Mouse (Mus musculus): ENCODE data around the gene Grik5. TPM values are rescaled to one million over a fixed set of nuclear protein-coding genes. Genes with fewer than 3 reads are reported as not detected.

Grik5 gene
- total and polyA plus RNA-seq, 2 experiments from 2014 or later = 18.6 to 153 TPM

- WGBS = 77% methylated on average over 7 of the region's 7 CpGs
- H3K36me3 ChIP-seq (ENCODE audit: insufficient read depth, low read length) = peaks cover 40% of the 10 kb centered on the region
Observed at GRCm38 (mm10) chr7:25000211-25000610, 71.9 kb downstream of the Grik5 start.

DNA sequence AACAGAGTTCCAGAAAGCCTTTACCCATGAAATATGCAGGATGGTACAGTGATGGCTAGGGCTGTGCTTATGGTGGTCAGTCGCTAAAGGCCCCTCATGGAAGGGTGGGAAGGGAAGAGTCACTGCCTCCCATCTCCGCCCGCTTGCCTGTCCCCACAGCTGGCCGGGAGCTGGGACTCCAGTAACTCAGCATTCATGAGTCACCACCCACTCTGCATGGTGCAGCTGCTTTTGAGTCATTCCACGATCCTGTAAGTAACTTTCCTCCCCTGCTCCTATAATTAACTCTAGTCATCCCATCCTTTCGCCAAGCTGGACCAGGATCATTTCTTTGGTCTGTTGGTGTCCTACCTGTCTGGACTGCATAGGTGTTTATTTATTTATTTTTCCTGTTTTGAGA, 79.1 kb downstream of the Grik5 start:
- Histone ChIP-seq H3K27ac (ENCODE audit: low read depth, low read length) (no peak overlapping the region), H3K4me3 (ENCODE audit: low read depth, low read length) (no peak overlapping the region), H3K36me3 (ENCODE audit: insufficient read depth, low read length) (peaks cover 68% of the 10 kb centered on the region), H3K4me2 (ENCODE audit: low read depth, low read length, poor library complexity, severe bottlenecking) (no peak overlapping the region), H3K4me1 (ENCODE audit: insufficient read depth, low read length) (no peaks in the 10 kb centered on the region), H3K9ac (replicated peaks; ENCODE audit: low read length, poor library complexity, severe bottlenecking) (no peak overlapping the region), H3K9me3 (ENCODE audit: low read length) (no peaks in the 10 kb centered on the region), H3K27me3 (ENCODE audit: insufficient read depth, low read length) (no peaks in the 10 kb centered on the region)
- no peak for TF ChIP-seq CTCF (IDR thresholded peaks at IDR 0.05)
- DNase-seq (ENCODE audit: low spot score) (no peak), ATAC-seq (ENCODE audit: low FRiP score) (no peak)
- 77% methylated on average over 6 of the region's 6 CpGs for WGBS

More at GRCm38 (mm10) chr7:25000211-25000610, 71.9 kb downstream of the Grik5 start:
- peaks cover 12% of the 10 kb centered on the region for H3K4me1 ChIP-seq (ENCODE audit: insufficient read depth, low read length)
- H3K27ac ChIP-seq (ENCODE audit: low read depth, low read length) = no peak overlapping the region
- H3K4me3 ChIP-seq (ENCODE audit: low read depth, low read length) = no peak overlapping the region
- no peaks in the 10 kb centered on the region for H3K27me3 ChIP-seq (ENCODE audit: insufficient read depth, low read length)
- H3K9ac ChIP-seq (replicated peaks; ENCODE audit: low read length, poor library complexity, severe bottlenecking) = no peak overlapping the region
- no peaks in the 10 kb centered on the region for H3K9me3 ChIP-seq (ENCODE audit: low read length)
- TF ChIP-seq CTCF (IDR thresholded peaks at IDR 0.05) = no peak
- H3K4me2 ChIP-seq (ENCODE audit: low read depth, low read length, poor library complexity, severe bottlenecking) = no peak overlapping the region
- DNase-seq (ENCODE audit: low spot score) (no peak), ATAC-seq (ENCODE audit: low FRiP score) (no peak)

- ATAC-seq (ENCODE audit: low FRiP score) = no peak
- Histone ChIP-seq H3K9me3 (ENCODE audit: low read length) (no peaks in the 10 kb centered on the region), H3K27me3 (ENCODE audit: insufficient read depth, low read length) (no peaks in the 10 kb centered on the region), H3K9ac (replicated peaks; ENCODE audit: low read length, poor library complexity, severe bottlenecking) (no peak overlapping the region), H3K4me1 (ENCODE audit: insufficient read depth, low read length) (no peaks in the 10 kb centered on the region), H3K4me3 (ENCODE audit: low read depth, low read length) (no peak overlapping the region), H3K27ac (ENCODE audit: low read depth, low read length) (0 out of 2 replicates have a peak overlapping the region, but pooled peaks have one; percentile 12), H3K4me2 (ENCODE audit: low read depth, low read length, poor library complexity, severe bottlenecking) (no peak overlapping the region), H3K36me3 (ENCODE audit: insufficient read depth, low read length) (peaks cover 72% of the 10 kb centered on the region)
- 83% methylated on average over 8 of the region's 8 CpGs for WGBS
- TF ChIP-seq CTCF (IDR thresholded peaks at IDR 0.05) = no peak
- no peak for DNase-seq (ENCODE audit: low spot score)
Observed at GRCm38 (mm10) chr7:24990478-24990877, 81.7 kb downstream of the Grik5 start.

DNA sequence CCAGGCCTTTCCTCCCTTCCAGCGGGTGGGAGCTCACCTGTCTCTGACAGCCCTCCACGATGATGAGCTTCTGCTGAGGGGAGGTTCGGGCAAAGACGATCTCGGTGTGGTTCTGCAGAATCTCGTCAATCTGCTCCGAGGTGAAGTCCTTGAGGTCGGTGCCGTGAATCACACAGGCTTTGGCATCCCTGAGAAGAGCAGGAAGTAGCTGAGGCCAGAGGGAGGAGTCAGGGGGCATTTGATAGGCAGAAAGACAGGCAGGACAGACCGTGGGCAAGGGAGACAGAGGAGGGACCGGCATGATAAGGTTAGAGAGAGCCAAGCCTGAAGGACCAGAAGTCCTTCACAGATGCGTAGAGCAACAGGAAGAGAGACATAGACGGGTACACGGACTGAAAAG, 84.2 kb downstream of the Grik5 start:
- Histone ChIP-seq H3K4me1 (ENCODE audit: insufficient read depth, low read length) (no peaks in the 10 kb centered on the region), H3K9ac (replicated peaks; ENCODE audit: low read length, poor library complexity, severe bottlenecking) (no peak overlapping the region), H3K36me3 (ENCODE audit: insufficient read depth, low read length) (peaks cover 72% of the 10 kb centered on the region), H3K27me3 (ENCODE audit: insufficient read depth, low read length) (no peaks in the 10 kb centered on the region), H3K9me3 (ENCODE audit: low read length) (no peaks in the 10 kb centered on the region), H3K4me2 (ENCODE audit: low read depth, low read length, poor library complexity, severe bottlenecking) (no peak overlapping the region), H3K27ac (ENCODE audit: low read depth, low read length) (no peak overlapping the region), H3K4me3 (ENCODE audit: low read depth, low read length) (no peak overlapping the region)
- DNase-seq (ENCODE audit: low spot score) = no peak
- no peak for ATAC-seq (ENCODE audit: low FRiP score)
- 87% methylated on average over 14 of the region's 14 CpGs for WGBS
- no peak for TF ChIP-seq CTCF (IDR thresholded peaks at IDR 0.05)

GRCm38 (mm10) chr7:24985799-24986198, 86.3 kb downstream of the Grik5 start:
- no peak overlapping the region for H3K9ac ChIP-seq (replicated peaks; ENCODE audit: low read length, poor library complexity, severe bottlenecking)
- peak; percentile 67 for TF ChIP-seq CTCF (IDR thresholded peaks at IDR 0.05)
- WGBS = 73% methylated on average over 5 of the region's 5 CpGs
- DNase-seq (ENCODE audit: low spot score) (peak; percentile 38), ATAC-seq (ENCODE audit: low FRiP score) (no peak)
- no peak overlapping the region for H3K4me3 ChIP-seq (ENCODE audit: low read depth, low read length)
- H3K9me3 ChIP-seq (ENCODE audit: low read length) = no peaks in the 10 kb centered on the region
- no peaks in the 10 kb centered on the region for H3K4me1 ChIP-seq (ENCODE audit: insufficient read depth, low read length)
- H3K36me3 ChIP-seq (ENCODE audit: insufficient read depth, low read length) = peaks cover 80% of the 10 kb centered on the region
- H3K27me3 ChIP-seq (ENCODE audit: insufficient read depth, low read length) = no peaks in the 10 kb centered on the region
- H3K4me2 ChIP-seq (ENCODE audit: low read depth, low read length, poor library complexity, severe bottlenecking) = no peak overlapping the region
- H3K27ac ChIP-seq (ENCODE audit: low read depth, low read length) = no peak overlapping the region

GRCm38 (mm10) chr7:24984307-24984706, 87.8 kb downstream of the Grik5 start:
- Histone ChIP-seq H3K27me3 (ENCODE audit: insufficient read depth, low read length) (no peaks in the 10 kb centered on the region), H3K9ac (replicated peaks; ENCODE audit: low read length, poor library complexity, severe bottlenecking) (no peak overlapping the region), H3K4me3 (ENCODE audit: low read depth, low read length) (no peak overlapping the region), H3K27ac (ENCODE audit: low read depth, low read length) (no peak overlapping the region), H3K9me3 (ENCODE audit: low read length) (no peaks in the 10 kb centered on the region), H3K4me1 (ENCODE audit: insufficient read depth, low read length) (no peaks in the 10 kb centered on the region), H3K36me3 (ENCODE audit: insufficient read depth, low read length) (peaks cover 82% of the 10 kb centered on the region), H3K4me2 (ENCODE audit: low read depth, low read length, poor library complexity, severe bottlenecking) (no peak overlapping the region)
- ATAC-seq (ENCODE audit: low FRiP score) (no peak), DNase-seq (ENCODE audit: low spot score) (no peak)
- 88% methylated on average over 2 of the region's 2 CpGs for WGBS
- TF ChIP-seq CTCF (IDR thresholded peaks at IDR 0.05) = peak; percentile 59
